Mouse (Mus musculus): ENCODE measurements around the gene Klrg1.

Klrg1 gene

GRCm38 (mm10) chr6:122282782-122283181 lies at the start of gene Klrg1:
Gene Klrg1 (minus strand): TSS chr6:122282882.
- no peak for DNase-seq (ENCODE audit: low read depth)

- no peak for DNase-seq (ENCODE audit: low read depth)
Measured at GRCm38 (mm10) chr6:122325361-122325975, 42.8 kb upstream of the Klrg1 start.

- DNase-seq (ENCODE audit: low read depth), result no peak
Measured at GRCm38 (mm10) chr6:122318726-122319125, 36.0 kb upstream of the Klrg1 start.

- peak; percentile 30 for DNase-seq (ENCODE audit: low read depth)
Measured at GRCm38 (mm10) chr6:122310187-122310820, 27.6 kb upstream of the Klrg1 start.

- peak; percentile 57 for DNase-seq (ENCODE audit: low read depth)
Measured at GRCm38 (mm10) chr6:122309446-122309960, 26.8 kb upstream of the Klrg1 start.

- peak; percentile 98 for DNase-seq (ENCODE audit: low read depth)
Measured at GRCm38 (mm10) chr6:122308505-122309393, 26.1 kb upstream of the Klrg1 start, which contains the start of gene M6pr. Gene M6pr (plus strand): TSS chr6:122308720.

- DNase-seq (ENCODE audit: low read depth), result no peak
Measured at GRCm38 (mm10) chr6:122308136-122308504, 25.4 kb upstream of the Klrg1 start.

GRCm38 (mm10) chr6:122306707-122307106 lies 24.0 kb upstream of the Klrg1 start:
- DNase-seq (ENCODE audit: low read depth), result no peak

GRCm38 (mm10) chr6:122304790-122305555 lies 22.3 kb upstream of the Klrg1 start:
- DNase-seq (ENCODE audit: low read depth), result peak; percentile 69

GRCm38 (mm10) chr6:122304355-122304754 lies 21.7 kb upstream of the Klrg1 start:
- peak; percentile 93 for DNase-seq (ENCODE audit: low read depth)

GRCm38 (mm10) chr6:122303526-122303925 lies 20.8 kb upstream of the Klrg1 start:
- peak; percentile 78 for DNase-seq (ENCODE audit: low read depth)

- peak; percentile 75 for DNase-seq (ENCODE audit: low read depth)
Measured at GRCm38 (mm10) chr6:122302661-122303060, 20.0 kb upstream of the Klrg1 start.

- DNase-seq (ENCODE audit: low read depth), result peak; percentile 54
Measured at GRCm38 (mm10) chr6:122302121-122302520, 19.4 kb upstream of the Klrg1 start.

GRCm38 (mm10) chr6:122299621-122300133 lies 17.0 kb upstream of the Klrg1 start:
- DNase-seq (ENCODE audit: low read depth), result peak; percentile 33

GRCm38 (mm10) chr6:122298223-122298609 lies 15.5 kb upstream of the Klrg1 start:
- no peak for DNase-seq (ENCODE audit: low read depth)

GRCm38 (mm10) chr6:122297279-122298222 lies 14.9 kb upstream of the Klrg1 start:
- DNase-seq (ENCODE audit: low read depth), result peak; percentile 74

GRCm38 (mm10) chr6:122296918-122297278 lies 14.2 kb upstream of the Klrg1 start:
- peak; percentile 40 for DNase-seq (ENCODE audit: low read depth)

GRCm38 (mm10) chr6:122295242-122295641 lies 12.6 kb upstream of the Klrg1 start:
- DNase-seq (ENCODE audit: low read depth), result peak; percentile 84

GRCm38 (mm10) chr6:122294290-122294689 lies 11.6 kb upstream of the Klrg1 start:
- DNase-seq (ENCODE audit: low read depth), result peak; percentile 81

- peak; percentile 90 for DNase-seq (ENCODE audit: low read depth)
Measured at GRCm38 (mm10) chr6:122293796-122294195, 11.1 kb upstream of the Klrg1 start.
